Mouse (Mus musculus) left cerebral cortex, postnatal 14 days (tissue): ENCODE data around the gene Dnajb7. TPM values are rescaled to one million over a fixed set of nuclear protein-coding genes. Genes with fewer than 3 reads are reported as not detected.
"Not testable (repeated sequence)": the region's sequence is repeated elsewhere in the genome, so short reads cannot be mapped to it uniquely, and the experiment has no call there.

Experiments
- DNase-seq, 2 experiments: peaks; one replicate each; pipeline ENCODE4 v3.0.0; 2021 to 2022; ENCODE audit warnings: low spot score in 2 of 2, mixed read lengths in 1 of 2
- intact Hi-C: fragments of 180-260 bp; cut with DNase I; formaldehyde crosslinking; loops from one replicate; pipeline ENCODE4 v1.15.1; 2025
- long read RNA-seq, 2 experiments: library from polyadenylated mRNA; stranded (forward); transcript quantifications; one replicate each; pipeline ENCODE4 v2.0.0; 2021
- total RNA-seq, 2 experiments: library from RNA; stranded (reverse); gene quantifications; 2 replicates each; pipeline ENCODE4 v1.2.3; 2021

Gene Dnajb7
- total RNA-seq, result not detected
- long read RNA-seq, experiment 1, partial matches to known transcripts, result 0 of 1 reads
- long read RNA-seq, experiment 1, other reads (novel, unspliced or antisense), result 0 of 1 reads
- long read RNA-seq, experiment 2, result 0 reads

- intact Hi-C loops, result no loop called here
- DNase-seq, result no peak
Measured at GRCm38 (mm10) chr15:81408199-81408598, at the start of gene Dnajb7. Dnajb7 (minus strand) TSS chr15:81408299.

GRCm38 (mm10) chr15:81448463-81448862, 40.4 kb upstream of the Dnajb7 start:
- peak; percentile 83 to 85 for DNase-seq
- intact Hi-C loops, result no loop called here

GRCm38 (mm10) chr15:81439236-81439635, 31.1 kb upstream of the Dnajb7 start:
- intact Hi-C loops, result no loop called here
- no peak for DNase-seq

- intact Hi-C loops, result no loop called here
- DNase-seq, result no peak
Measured at GRCm38 (mm10) chr15:81438345-81438744, 30.2 kb upstream of the Dnajb7 start.

- intact Hi-C loops, result no loop called here
- DNase-seq, result no peak
Measured at GRCm38 (mm10) chr15:81431195-81431594, 23.1 kb upstream of the Dnajb7 start.

- intact Hi-C loops, result no loop called here
Measured at GRCm38 (mm10) chr15:81427947-81428346, 19.8 kb upstream of the Dnajb7 start.

GRCm38 (mm10) chr15:81425311-81425710, 17.2 kb upstream of the Dnajb7 start:
- no peak for DNase-seq
- intact Hi-C loops, result no loop called here

More at GRCm38 (mm10) chr15:81427947-81428346, 19.8 kb upstream of the Dnajb7 start:
- DNase-seq, result no peak

- peak in 1 of 2 experiments; percentile 14 for DNase-seq
- intact Hi-C loops, result no loop called here
Measured at GRCm38 (mm10) chr15:81422156-81422681, 14.1 kb upstream of the Dnajb7 start.

- DNase-seq, result peak in 1 of 2 experiments; percentile 6
- intact Hi-C loops, result no loop called here
Measured at GRCm38 (mm10) chr15:81421454-81421853, 13.4 kb upstream of the Dnajb7 start.

GRCm38 (mm10) chr15:81418065-81418464, 10.0 kb upstream of the Dnajb7 start:
- DNase-seq, result no peak
- intact Hi-C loops, result no loop called here

- DNase-seq, intact Hi-C loops: not testable (repeated sequence)
Measured at GRCm38 (mm10) chr15:81416763-81417310, 8.7 kb upstream of the Dnajb7 start.

GRCm38 (mm10) chr15:81405008-81405407, 3.1 kb downstream of the Dnajb7 start:
- no peak for DNase-seq
- intact Hi-C loops, result no loop called here

- DNase-seq, result peak; percentile 95 to 98
- intact Hi-C loops, result loop anchor here (5.0 kb wide), 1 partner anchor 37 kb away; the partner anchor contains the start of gene Slc25a17
Measured at GRCm38 (mm10) chr15:81399638-81400315, 8.3 kb downstream of the Dnajb7 start, which contains the start of the genes St13 and Xpnpep3. St13 (minus strand) TSS chr15:81400077. Xpnpep3 (plus strand) TSS chr15:81400138.

- intact Hi-C loops, result loop anchor here (5.0 kb wide), 1 partner anchor 37 kb away; the partner anchor contains the start of gene Slc25a17
- no peak for DNase-seq
Measured at GRCm38 (mm10) chr15:81399297-81399637, 8.8 kb downstream of the Dnajb7 start.

GRCm38 (mm10) chr15:81398189-81398588, 9.9 kb downstream of the Dnajb7 start:
- intact Hi-C loops, result loop anchor here (5.0 kb wide), 1 partner anchor 36 kb away; the partner anchor contains the start of gene Slc25a17
- DNase-seq, result no peak

- DNase-seq, result no peak
- intact Hi-C loops, result no loop called here
Measured at GRCm38 (mm10) chr15:81394211-81394915, 13.7 kb downstream of the Dnajb7 start.

GRCm38 (mm10) chr15:81392997-81393396, 15.1 kb downstream of the Dnajb7 start:
- peak; percentile 18 to 20 for DNase-seq
- intact Hi-C loops, result no loop called here

GRCm38 (mm10) chr15:81386327-81386726, 21.8 kb downstream of the Dnajb7 start:
- DNase-seq, result no peak
- intact Hi-C loops, result no loop called here

- intact Hi-C loops, result no loop called here
- DNase-seq, result no peak
Measured at GRCm38 (mm10) chr15:81378845-81379244, 29.3 kb downstream of the Dnajb7 start.

- DNase-seq, result no peak
- intact Hi-C loops, result no loop called here
Measured at GRCm38 (mm10) chr15:81374621-81375020, 33.5 kb downstream of the Dnajb7 start.
